Mouse (Mus musculus): ENCODE results near the gene Sntg2.

GRCm38 (mm10) chr12:30177966-30178365, 195.2 kb downstream of the Sntg2 start:
- TF ChIP-seq EP300 (IDR thresholded peaks at IDR 0.05; ENCODE audit: low read depth) (no peak), CTCF (IDR thresholded peaks at IDR 0.05; ENCODE audit: low read depth) (no peak)

Data from liver, embryonic 14.5 days (tissue).